Mouse (Mus musculus): ENCODE results near the gene Mtfp1.
"Not testable (repeated sequence)": the region's sequence is repeated elsewhere in the genome, so short reads cannot be mapped to it uniquely, and the experiment has no call there.

Mtfp1 gene

DNA sequence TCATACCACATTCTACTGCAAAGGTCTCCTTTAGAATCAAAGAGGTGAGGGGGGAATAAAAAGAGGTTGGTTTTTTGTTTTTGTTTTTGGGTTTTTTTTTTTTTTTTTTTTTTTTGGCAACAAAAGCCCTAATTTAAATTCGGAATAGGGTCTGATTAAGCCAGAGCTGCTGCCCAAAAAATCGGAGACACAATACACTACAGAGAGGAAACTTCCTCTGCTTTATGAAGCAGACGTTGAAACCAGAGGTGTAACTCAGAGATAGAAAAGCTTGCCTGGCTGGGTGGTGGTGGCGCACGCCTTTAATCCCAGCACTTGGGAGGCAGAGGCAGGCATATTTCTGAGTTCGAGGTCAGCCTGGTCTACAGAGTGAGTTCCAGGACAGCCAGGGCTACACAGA, 19.3 kb upstream of the Mtfp1 start:
- DNase-seq (ENCODE audit: low spot score), result not testable (repeated sequence)

DNA sequence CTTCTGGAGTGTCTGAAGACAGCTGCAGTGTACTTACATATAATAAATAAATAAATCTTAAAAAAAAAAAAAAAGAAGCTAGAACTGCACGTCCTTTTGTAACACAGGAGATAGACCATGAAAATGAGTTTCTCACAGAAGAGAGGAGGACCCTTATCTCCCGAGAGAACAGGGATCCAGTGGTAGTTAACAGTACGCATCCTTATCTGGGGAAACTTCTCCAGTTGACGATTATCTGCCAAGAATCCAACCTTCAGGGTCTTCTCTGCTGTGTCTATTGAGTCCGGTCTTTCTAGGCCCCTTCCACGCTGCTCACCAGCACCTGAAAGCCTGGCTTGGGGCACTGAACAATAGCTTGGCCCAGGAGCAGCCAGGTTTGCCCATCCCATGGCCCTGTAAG, 18.7 kb upstream of the Mtfp1 start:
- DNase-seq (ENCODE audit: low spot score), result no peak

DNA sequence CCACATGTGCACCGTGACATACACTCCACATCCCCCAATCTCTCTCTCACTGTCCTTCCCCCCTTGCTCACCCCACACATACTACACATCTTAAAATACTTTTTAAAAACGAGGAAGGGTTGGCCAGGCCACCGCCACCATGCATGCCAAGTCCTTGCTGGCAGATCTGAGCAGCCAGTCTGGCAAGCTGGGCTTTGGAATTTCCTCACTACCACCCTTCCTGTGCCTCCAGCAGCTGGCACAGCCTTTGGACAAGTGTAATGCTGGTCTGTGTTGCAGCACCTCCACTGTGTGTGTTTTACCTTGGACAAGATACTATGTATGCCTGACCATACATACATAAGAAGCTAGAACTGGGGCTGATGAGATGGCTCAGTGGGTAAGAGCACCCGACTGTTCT, 18.3 kb upstream of the Mtfp1 start:
- no peak for DNase-seq (ENCODE audit: low spot score)

DNA sequence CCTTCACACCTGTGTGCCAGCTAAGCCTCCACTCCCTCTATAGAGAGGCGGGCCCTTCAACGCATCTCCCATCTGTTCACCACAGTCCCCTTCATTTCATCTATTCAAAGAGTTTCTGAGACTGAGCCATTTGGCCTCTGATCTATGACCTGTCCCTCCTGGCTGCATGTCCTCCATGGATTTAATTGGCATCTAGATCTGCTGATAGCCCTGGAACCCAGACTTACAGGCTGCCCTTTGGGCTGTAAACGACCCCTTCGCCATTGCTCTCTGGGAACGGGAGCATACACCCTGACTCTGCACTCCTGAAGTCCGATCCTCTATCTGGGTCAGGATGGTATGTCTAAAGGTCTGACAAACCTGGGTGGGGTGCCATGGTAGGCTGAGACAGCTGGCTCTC, 17.6 kb upstream of the Mtfp1 start:
- no peak for DNase-seq (ENCODE audit: low spot score)

- DNase-seq (ENCODE audit: low spot score), result no peak
Measured at GRCm38 (mm10) chr11:4112033-4112432, 16.8 kb upstream of the Mtfp1 start.

- DNase-seq (ENCODE audit: low spot score), result no peak
Measured at GRCm38 (mm10) chr11:4108691-4109090, 13.4 kb upstream of the Mtfp1 start.

DNA sequence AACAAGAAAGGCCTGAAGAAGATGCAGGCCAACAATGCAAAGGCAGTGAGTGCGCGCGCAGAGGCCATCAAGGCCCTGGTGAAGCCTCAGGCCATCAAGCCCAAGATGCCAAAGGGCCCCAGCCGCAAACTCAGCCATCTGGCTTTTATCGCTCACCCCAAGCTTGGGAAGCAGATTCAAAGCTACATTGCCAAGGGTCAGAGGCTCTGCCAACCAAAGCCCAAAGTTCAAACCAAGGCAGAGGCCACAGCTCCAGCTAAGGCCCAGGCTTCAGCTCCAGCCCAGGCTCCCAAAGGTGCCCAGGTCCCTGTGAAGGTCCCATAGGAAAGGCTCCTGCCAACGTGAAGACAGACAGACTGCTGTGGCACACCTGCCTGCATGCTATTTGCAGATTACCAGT, 12.7 kb upstream of the Mtfp1 start:
- DNase-seq (ENCODE audit: low spot score), result not testable (repeated sequence)

- no peak for DNase-seq (ENCODE audit: low spot score)
Measured at GRCm38 (mm10) chr11:4105444-4105843, 10.2 kb upstream of the Mtfp1 start.

DNA sequence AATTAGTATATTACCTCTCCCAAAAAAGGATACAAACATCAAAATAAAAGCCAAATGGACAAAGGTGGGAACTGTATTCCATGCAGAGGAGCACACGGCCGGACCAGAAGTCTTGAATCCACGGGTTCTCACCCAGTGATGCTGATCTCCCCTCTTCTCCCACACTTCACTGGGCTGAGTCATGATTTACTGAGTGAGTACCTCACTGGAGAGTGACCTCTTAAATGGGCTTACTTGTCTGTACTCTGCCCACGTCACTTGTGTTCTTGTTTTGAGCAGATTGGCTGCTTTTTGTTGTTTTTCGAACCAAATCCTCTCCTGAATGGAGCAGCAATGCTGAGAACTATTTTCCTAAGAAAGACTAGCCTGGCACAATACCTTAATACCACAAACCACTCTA, 9.7 kb upstream of the Mtfp1 start:
- no peak for DNase-seq (ENCODE audit: low spot score)

- DNase-seq (ENCODE audit: low spot score), result no peak
Measured at GRCm38 (mm10) chr11:4103522-4103921, 8.3 kb upstream of the Mtfp1 start.

GRCm38 (mm10) chr11:4101851-4102250, 6.6 kb upstream of the Mtfp1 start:
- DNase-seq (ENCODE audit: low spot score), result no peak

DNA sequence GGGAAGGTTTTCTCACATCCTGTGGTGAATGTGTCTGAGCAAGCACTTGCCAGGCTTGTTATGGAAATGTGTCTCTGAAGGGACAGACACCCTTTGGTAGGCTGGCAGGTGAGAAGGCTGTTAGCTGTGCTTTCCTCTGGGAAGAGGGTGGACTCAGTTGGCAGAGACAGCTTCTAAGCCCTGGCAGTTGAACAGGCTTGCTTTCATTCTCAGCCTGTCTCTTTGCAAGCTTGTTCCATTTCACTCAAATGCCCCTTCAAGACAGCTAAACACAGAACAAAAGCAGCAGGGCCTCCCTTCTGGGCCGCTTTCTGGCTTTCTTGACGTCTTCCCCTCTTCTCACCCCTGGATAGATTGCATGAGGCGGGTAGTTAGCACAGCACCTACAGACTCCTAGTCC, 4.2 kb upstream of the Mtfp1 start:
- DNase-seq (ENCODE audit: low spot score), result no peak

DNA sequence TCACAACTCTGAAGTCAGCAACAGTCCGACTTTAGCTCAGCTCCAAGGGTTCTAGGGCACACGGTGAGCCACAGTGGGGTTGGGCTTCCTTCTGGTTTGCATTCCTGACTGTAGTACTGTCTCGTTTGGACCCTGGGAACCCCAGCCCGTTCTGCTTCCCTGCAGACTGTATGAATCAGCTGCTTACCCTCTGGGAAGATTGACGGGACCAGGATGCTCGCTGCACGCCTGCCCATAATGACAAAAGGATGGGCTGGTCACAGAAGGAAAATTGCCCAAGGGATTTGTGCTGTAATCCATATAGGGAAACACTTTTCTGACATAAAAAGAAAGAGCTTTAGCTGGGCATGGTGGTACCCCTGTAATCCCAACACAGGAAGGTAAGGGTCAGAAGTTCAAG, 3.6 kb upstream of the Mtfp1 start:
- no peak for DNase-seq (ENCODE audit: low spot score)

- DNase-seq (ENCODE audit: low spot score), result no peak
Measured at GRCm38 (mm10) chr11:4098120-4098519, 2.9 kb upstream of the Mtfp1 start.

DNA sequence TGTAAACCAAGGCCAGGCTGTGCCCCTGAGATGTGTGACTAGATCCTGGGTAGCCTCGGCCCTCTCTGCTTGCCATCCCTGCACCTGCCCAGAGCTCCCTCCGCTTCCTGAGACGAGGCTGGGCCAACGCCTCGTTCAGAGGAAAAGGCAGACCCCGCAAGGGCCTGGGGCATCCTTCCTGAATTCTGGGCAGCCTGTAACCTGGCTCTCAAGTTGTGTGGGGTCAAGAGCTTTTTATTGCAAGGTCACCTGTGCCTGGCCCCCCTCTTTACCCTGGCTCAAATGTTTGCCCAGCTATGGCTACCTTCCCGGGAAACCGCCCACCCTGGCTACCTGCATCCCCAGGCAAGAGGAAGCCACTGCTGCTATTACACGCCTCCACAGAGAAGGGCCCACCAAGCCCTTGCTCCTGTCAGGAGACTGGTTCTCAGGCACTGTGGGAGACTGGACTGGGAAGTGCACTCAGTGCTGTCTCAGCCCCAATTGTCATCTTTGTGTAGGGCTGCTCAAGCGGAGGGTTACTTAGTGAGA, 1.9 kb upstream of the Mtfp1 start:
- DNase-seq (ENCODE audit: low spot score), result no peak

DNA sequence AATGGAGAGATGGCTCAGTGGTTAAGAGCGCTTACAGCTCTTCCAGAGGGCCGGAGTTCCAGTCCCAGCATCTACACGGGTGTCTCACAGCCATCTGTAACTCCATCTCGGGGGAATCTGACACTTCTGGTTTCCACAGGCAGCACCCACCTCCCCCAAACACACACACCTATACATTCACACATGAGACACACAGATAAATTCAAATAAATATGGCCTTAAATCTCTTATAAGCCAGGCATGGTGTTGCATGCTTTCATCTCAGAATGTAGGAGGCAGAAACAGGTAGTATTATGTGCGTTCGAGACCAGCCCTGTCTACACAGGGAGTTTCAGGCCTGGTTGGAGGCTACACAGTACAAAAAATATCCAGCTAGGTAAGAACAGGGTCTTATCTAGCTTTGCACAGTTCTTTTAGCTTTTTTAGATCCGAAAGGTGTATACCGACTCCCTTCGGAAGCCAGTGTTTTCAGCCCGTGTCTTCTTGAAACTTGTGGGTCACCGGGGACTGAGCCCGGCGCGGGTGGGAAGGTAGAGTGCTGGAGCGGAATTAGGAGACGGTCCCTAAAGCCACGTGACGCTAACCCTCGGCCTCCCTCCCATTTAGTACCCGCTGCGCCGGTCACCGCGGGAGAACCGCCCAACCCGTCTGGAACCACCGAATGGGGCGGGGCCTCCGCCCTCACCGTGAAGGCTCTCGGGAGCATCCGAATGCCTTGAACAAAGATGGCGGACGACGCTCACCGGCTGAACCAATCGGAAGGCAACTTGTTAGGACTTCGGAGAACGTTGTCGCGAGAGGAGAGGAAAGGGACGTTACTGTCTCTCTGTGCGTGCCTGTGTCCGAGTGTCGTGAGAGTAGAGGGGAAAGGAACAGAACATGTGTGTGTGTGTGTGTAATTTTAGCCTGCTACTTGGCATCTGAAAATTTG, 1.1 kb upstream of the Mtfp1 start:
- DNase-seq (ENCODE audit: low spot score), result peak; percentile 97

- peak; percentile 85 for DNase-seq (ENCODE audit: low spot score)
Measured at GRCm38 (mm10) chr11:4094378-4095170, 671 bp downstream of the Mtfp1 start.

- no peak for DNase-seq (ENCODE audit: low spot score)
Measured at GRCm38 (mm10) chr11:4093459-4094377, 1.5 kb downstream of the Mtfp1 start.

DNA sequence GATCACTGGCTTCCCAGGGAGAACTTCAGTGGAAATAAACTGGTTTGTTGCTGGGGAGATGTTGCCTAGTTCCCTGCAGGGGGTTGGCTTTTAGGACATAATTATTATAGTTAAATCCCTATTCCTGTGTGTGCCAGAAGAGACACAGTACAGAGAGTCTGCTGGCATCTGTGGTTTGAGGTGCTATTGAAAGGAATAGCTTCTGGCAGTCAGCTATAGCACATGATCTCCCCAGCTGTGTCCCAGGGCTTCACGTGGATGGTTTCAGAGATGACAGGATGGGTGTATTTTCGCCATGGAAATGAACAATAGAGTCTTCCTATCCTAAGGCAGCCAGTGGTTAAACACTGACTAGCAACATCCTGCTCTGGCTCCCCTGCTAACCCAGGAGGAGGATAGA, 8.0 kb downstream of the Mtfp1 start:
- DNase-seq (ENCODE audit: low spot score), result no peak

DNA sequence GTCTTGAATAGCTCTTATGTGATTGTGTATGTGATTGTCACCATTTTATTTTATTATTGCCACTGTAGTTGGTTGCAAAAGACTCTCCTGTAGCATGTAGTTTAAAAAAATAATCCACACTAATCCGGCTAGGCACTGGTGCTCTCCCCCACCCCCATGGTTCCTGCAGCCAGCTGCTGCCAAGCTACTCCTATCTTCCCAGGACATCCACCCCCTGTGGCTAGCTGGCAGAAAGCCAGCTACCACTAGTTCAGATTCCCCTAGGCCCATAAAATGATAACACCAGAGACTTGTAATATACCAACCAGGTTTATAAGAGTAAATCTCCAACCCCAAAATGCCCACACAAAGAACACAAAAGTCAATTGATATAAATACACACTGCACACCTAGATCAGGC, 9.0 kb downstream of the Mtfp1 start:
- DNase-seq (ENCODE audit: low spot score), result no peak

DNA sequence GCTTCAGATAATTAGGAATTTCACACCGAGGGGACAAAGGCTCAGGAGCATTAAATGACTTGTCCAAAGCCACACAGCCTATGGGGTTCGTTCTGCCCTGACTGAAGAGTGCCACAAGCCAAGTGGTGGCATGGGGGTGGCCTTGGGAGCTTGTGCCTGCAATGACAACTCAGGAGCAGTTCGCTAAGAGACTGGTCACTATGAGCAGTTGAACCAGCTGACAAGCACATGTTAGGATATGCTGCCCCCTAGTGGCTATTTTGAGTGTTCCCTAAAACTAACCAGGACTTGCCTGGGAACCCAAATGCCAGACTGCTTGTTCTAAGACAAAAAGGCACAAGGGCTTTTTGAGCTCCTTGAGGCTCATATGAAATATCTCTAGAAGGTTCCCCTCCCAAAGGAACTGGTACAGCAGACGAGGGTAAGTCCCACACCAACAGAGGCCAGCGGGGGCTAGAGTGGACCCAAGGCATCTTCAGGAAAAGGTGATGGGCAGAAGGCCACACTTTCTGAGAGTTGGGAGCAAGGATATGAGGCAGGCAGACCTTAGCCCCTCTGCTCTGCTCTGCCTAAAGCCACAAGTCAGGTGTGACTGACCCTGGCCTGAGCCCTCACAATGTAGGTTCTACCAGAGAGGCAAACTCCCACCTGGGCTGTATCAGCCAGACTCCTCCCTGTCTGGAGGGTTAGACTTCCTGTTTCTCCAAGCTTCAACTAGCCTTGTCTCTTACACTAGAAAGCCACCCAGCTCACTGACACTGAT, 11.7 kb downstream of the Mtfp1 start:
- DNase-seq (ENCODE audit: low spot score), result peak; percentile 60

Data from testis, postnatal 10 days (tissue).